Mouse (Mus musculus): ENCODE measurements around the gene Tmem190. TPM values are rescaled to one million over a fixed set of nuclear protein-coding genes. Genes with fewer than 3 reads are reported as not detected.

The Tmem190 gene
- total and polyA plus RNA-seq, 3 experiments = not detected

GRCm38 (mm10) chr7:4748321-4748720 is 34.4 kb upstream of the Tmem190 start:
- TF ChIP-seq CTCF (IDR thresholded peaks at IDR 0.05; ENCODE audit: low read depth, low read length) (no peak), GATA2 (IDR thresholded peaks at IDR 0.05; ENCODE audit: borderline replicate concordance, low read depth, low read length) (no peak), POLR2AphosphoS5 (IDR thresholded peaks at IDR 0.05; ENCODE audit: insufficient replicate concordance, low read depth, low read length) (no peak), GATA1 (IDR thresholded peaks at IDR 0.05; ENCODE audit: borderline replicate concordance, low read length) (no peak), TAL1 (conservative IDR thresholded peaks at IDR 0.05; ENCODE audit: low read depth, low read length) (no peak)
- Histone ChIP-seq H3K4me1 (ENCODE audit: insufficient read depth, low read depth, low read length) (peaks cover 85% of the 10 kb centered on the region), H3K9me3 (replicated peaks) (no peaks in the 10 kb centered on the region), H3K36me3 (replicated peaks) (peaks cover 64% of the 10 kb centered on the region), H3K27me3 (ENCODE audit: insufficient read depth, low read length) (0 out of 2 replicates have a peak, but pooled peaks cover 2% of the 10 kb centered on the region), H3K4me3 (ENCODE audit: low read depth, low read length) (no peak overlapping the region)
- DNase-seq (ENCODE audit: low spot score) = no peak
- ATAC-seq (ENCODE audit: extremely low read depth, insufficient number of reproducible peaks, low FRiP score, poor library complexity, severe bottlenecking) = no peak

- no peak overlapping the region for H3K4me3 ChIP-seq (ENCODE audit: low read depth, low read length)
- no peak for ATAC-seq (ENCODE audit: extremely low read depth, insufficient number of reproducible peaks, low FRiP score, poor library complexity, severe bottlenecking)
- peaks cover 77% of the 10 kb centered on the region for H3K4me1 ChIP-seq (ENCODE audit: insufficient read depth, low read depth, low read length)
- 0 out of 2 replicates have a peak, but pooled peaks cover 2% of the 10 kb centered on the region for H3K27me3 ChIP-seq (ENCODE audit: insufficient read depth, low read length)
- peaks cover 56% of the 10 kb centered on the region for H3K36me3 ChIP-seq (replicated peaks)
- DNase-seq (ENCODE audit: low spot score) = no peak
- H3K9me3 ChIP-seq (replicated peaks) = no peaks in the 10 kb centered on the region
- TF ChIP-seq GATA1 (IDR thresholded peaks at IDR 0.05; ENCODE audit: borderline replicate concordance, low read length) = no peak
- TF ChIP-seq POLR2AphosphoS5 (IDR thresholded peaks at IDR 0.05; ENCODE audit: insufficient replicate concordance, low read depth, low read length) = 0 out of 2 replicates have a peak, but pooled peaks have one; percentile 52
These were observed 33.6 kb upstream of the Tmem190 start for GRCm38 (mm10) chr7:4749169-4749568.

- peaks cover 26% of the 10 kb centered on the region for H3K36me3 ChIP-seq (replicated peaks)
- H3K27me3 ChIP-seq (ENCODE audit: insufficient read depth, low read length) = 0 out of 2 replicates have a peak, but pooled peaks cover 2% of the 10 kb centered on the region
- no peak for ATAC-seq (ENCODE audit: extremely low read depth, insufficient number of reproducible peaks, low FRiP score, poor library complexity, severe bottlenecking)
- H3K9me3 ChIP-seq (replicated peaks) = peaks cover 8% of the 10 kb centered on the region
- DNase-seq (ENCODE audit: low spot score) = peak; percentile 68
- H3K4me1 ChIP-seq (ENCODE audit: insufficient read depth, low read depth, low read length) = peaks cover 49% of the 10 kb centered on the region
- TF ChIP-seq POLR2AphosphoS5 (IDR thresholded peaks at IDR 0.05; ENCODE audit: insufficient replicate concordance, low read depth, low read length) = no peak; the same call in 1 of the 2 replicates
- TF ChIP-seq TAL1 (conservative IDR thresholded peaks at IDR 0.05; ENCODE audit: low read depth, low read length) = no peak
- peak overlapping the region; percentile 72 for H3K4me3 ChIP-seq (ENCODE audit: low read depth, low read length)
These were observed 30.5 kb upstream of the Tmem190 start for GRCm38 (mm10) chr7:4751971-4752820.

- ATAC-seq (ENCODE audit: extremely low read depth, insufficient number of reproducible peaks, low FRiP score, poor library complexity, severe bottlenecking) = no peak
These were observed 29.7 kb upstream of the Tmem190 start, which contains the start of gene Cox6b2 for GRCm38 (mm10) chr7:4752821-4753570. Cox6b2 (minus strand) TSS chr7:4753094.

GRCm38 (mm10) chr7:4759670-4760069 is 23.1 kb upstream of the Tmem190 start:
- peaks cover 17% of the 10 kb centered on the region for H3K27me3 ChIP-seq (ENCODE audit: insufficient read depth, low read length)
- H3K9me3 ChIP-seq (replicated peaks) = peaks cover 8% of the 10 kb centered on the region
- H3K36me3 ChIP-seq (replicated peaks) = no peaks in the 10 kb centered on the region
- H3K4me1 ChIP-seq (ENCODE audit: insufficient read depth, low read depth, low read length) = no peaks in the 10 kb centered on the region
- ATAC-seq (ENCODE audit: extremely low read depth, insufficient number of reproducible peaks, low FRiP score, poor library complexity, severe bottlenecking) (no peak), DNase-seq (ENCODE audit: low spot score) (no peak)
- TF ChIP-seq POLR2AphosphoS5 (IDR thresholded peaks at IDR 0.05; ENCODE audit: insufficient replicate concordance, low read depth, low read length) (no peak), CTCF (IDR thresholded peaks at IDR 0.05; ENCODE audit: low read depth, low read length) (no peak), GATA2 (IDR thresholded peaks at IDR 0.05; ENCODE audit: borderline replicate concordance, low read depth, low read length) (no peak), GATA1 (IDR thresholded peaks at IDR 0.05; ENCODE audit: borderline replicate concordance, low read length) (no peak), TAL1 (conservative IDR thresholded peaks at IDR 0.05; ENCODE audit: low read depth, low read length) (no peak)
- no peak overlapping the region for H3K4me3 ChIP-seq (ENCODE audit: low read depth, low read length)

More at GRCm38 (mm10) chr7:4752821-4753570, 29.7 kb upstream of the Tmem190 start, which contains the start of gene Cox6b2:
- H3K4me1 ChIP-seq (ENCODE audit: insufficient read depth, low read depth, low read length) = peaks cover 41% of the 10 kb centered on the region
- H3K4me3 ChIP-seq (ENCODE audit: low read depth, low read length) = peak within 1 kb of the TSS; percentile 72
- DNase-seq (ENCODE audit: low spot score) = no peak
- TF ChIP-seq TAL1 (conservative IDR thresholded peaks at IDR 0.05; ENCODE audit: low read depth, low read length) (no peak), POLR2AphosphoS5 (IDR thresholded peaks at IDR 0.05; ENCODE audit: insufficient replicate concordance, low read depth, low read length) (no peak), GATA1 (IDR thresholded peaks at IDR 0.05; ENCODE audit: borderline replicate concordance, low read length) (no peak), CTCF (IDR thresholded peaks at IDR 0.05; ENCODE audit: low read depth, low read length) (no peak), GATA2 (IDR thresholded peaks at IDR 0.05; ENCODE audit: borderline replicate concordance, low read depth, low read length) (no peak)
- H3K9me3 ChIP-seq (replicated peaks) = peaks cover 8% of the 10 kb centered on the region
- 0 out of 2 replicates have a peak, but pooled peaks cover 2% of the 10 kb centered on the region for H3K27me3 ChIP-seq (ENCODE audit: insufficient read depth, low read length)
- H3K36me3 ChIP-seq (replicated peaks) = peaks cover 19% of the 10 kb centered on the region

All from G1E (cell line).